Mouse (Mus musculus) spleen, postnatal 36 days (tissue): ENCODE results near the gene Zfp961.

ENCODE experiments used
- DNase-seq, 2 experiments: peaks; one replicate each; pipeline ENCODE4 v3.0.0; 2022; ENCODE audit warnings: low spot score in 2 of 2, mixed read lengths in 1 of 2

The Zfp961 gene

DNA sequence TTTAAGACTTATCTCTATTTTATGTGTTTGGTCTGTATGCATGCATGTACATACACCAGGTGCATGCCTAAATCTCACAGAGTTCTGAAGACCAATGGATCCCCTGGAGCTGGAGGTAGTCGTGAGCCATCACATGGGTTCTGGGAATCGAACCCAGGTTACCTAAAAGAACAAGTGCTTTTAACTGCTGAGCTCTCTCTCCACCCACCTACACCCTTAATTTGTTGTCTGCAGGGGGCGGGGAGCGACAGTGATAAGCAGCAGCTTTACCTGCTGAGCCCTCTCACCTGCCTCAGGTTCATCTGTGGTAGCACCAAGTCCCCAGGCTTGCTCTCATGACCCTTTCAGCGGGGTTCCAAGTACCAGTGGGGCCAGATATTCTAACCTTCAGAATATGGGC lies 11.0 kb downstream of the Zfp961 start:
- no peak for DNase-seq

DNA sequence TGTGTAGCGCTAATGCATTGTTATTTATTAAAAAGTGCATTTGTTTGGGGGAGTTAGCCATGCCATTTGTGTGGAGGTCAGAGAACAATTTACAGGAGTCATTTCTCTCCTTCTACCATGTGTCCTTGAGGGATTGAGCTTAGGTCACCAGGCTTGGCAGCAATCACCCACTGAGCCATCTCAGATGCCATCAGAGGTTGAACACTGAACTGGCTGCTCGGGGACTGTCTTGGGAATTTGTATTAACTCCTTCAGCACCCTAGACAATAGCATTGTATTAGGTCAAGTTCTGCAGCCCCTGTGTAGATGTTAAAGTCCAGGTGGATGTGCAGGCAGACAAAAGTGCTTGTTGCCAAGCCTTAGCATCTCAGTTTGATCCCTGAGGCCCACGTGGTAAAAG lies 13.2 kb downstream of the Zfp961 start:
- no peak for DNase-seq

DNA sequence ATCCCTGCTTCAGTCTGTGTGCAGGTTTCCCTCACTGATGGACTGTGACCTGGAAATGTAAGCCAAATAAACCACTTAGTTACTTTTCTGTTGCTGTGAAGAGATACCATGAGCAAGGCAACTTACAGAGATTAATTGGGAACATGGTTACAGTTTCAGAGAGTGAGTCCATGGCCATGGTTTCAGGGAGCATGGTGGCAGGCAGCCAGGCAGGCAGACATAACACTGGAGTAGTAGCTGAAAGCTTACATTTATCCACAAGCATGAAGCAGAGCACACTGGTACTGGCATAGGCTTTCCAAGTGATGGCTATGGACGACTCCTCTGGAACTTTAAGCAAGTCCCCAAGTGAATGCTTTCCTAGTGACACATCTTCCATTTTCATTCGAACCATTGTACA lies 14.3 kb downstream of the Zfp961 start:
- no peak for DNase-seq

DNA sequence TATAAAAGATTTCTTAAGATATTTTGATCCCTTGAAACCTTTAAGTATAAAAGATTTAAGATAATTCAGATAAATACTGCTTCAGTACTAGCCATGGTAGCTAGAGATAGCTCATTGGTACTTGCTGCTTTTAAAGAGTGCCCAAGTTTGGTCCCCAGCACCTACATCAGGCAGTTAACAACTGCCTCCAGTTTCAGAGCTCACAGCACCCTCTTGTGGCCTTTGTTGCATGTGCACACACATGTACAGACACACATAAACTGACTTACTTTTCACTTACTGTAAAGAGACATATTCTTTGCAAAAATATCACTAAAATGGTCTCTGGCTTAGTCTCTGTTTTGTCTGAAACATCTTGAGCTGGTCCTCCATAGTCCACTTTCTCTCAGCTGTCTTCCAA lies 15.6 kb downstream of the Zfp961 start:
- no peak for DNase-seq

DNA sequence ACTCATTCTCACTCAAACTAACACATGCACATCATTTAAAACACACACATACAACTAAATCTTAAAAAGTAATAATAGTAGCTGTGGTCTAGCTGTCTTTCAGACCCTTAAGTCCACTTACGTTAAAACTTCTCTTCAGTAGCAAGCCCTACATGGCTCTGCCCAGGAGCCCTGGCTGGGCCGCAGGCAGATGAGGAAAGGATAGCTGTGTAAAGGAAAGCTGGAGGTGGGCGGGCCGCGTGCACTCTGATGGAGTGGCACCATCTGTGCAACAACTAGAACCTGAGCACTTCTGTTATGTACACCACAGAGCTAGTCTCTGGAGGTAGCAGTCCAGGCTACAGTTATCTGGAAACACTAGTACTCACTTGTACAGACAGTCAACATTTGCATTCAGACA lies 16.4 kb downstream of the Zfp961 start:
- no peak for DNase-seq

DNA sequence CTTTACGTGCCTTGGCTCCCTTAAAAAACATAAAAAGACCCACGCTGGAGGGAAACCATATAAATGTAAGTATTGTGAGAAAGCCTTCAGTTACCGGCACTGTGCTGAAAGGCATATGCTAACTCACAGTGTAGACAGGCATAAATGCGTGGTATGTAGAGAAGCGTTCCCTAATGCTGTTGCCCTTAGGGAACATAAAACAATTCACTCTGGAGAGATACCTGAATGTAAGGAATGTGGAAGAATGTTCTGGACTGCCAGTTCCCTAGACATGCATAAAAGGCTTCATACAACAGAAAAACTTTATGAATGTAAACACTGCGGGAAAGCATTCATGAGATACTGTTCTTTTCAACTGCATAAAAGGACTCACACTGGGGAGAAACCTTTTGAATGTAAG lies 17.3 kb downstream of the Zfp961 start:
- DNase-seq, result no peak

DNA sequence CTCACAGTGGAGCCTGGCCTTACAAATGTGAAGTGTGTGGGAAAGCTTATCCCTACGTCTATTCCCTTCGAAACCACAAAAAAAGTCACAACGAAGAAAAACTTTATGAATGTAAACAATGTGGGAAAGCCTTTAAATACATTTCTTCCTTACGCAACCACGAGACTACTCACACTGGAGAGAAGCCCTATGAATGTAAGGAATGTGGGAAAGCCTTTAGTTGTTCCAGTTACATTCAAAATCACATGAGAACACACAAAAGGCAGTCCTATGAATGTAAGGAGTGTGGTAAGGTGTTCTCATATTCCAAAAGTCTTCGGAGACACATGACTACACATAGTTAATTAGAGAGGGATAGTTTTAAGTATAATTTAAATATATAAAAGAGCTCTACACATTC lies 17.8 kb downstream of the Zfp961 start:
- DNase-seq, result no peak

DNA sequence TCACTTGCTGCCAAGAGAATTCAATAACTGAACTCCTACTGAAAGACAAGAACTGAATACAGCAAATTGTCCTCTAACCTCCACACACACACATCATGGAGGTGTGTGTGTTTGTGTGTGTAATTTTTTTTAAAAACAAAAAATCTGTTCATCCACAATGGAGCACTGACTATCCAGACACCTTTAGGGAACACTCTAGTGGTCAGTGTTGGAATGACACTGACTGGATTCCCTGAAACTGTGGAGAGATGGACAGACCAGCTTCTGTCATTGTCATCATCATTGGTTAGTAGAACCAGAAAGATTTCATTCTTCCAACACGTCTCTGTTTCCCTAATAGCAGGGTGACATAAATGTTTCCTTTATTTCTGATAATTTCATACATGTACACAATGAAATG lies 21.1 kb downstream of the Zfp961 start:
- no peak for DNase-seq

DNA sequence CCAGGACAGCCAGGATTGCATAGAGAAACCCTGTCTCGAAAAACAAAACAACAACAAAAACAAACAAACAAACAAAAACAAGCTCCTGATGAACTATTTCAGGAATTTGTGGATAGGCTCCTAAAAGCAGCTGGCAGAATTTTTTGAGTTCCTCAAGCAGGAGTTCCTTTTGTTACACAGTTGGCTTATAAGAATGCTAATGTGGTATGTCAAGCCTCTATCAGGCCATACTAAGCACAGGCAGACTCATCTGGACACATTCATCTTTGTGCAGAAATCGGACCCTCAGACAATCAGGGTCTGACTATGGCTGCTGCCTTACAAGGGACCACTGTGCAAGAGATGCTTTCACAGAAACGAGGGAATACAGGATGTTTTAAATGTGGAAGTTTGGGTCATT lies 23.4 kb downstream of the Zfp961 start:
- no peak for DNase-seq

DNA sequence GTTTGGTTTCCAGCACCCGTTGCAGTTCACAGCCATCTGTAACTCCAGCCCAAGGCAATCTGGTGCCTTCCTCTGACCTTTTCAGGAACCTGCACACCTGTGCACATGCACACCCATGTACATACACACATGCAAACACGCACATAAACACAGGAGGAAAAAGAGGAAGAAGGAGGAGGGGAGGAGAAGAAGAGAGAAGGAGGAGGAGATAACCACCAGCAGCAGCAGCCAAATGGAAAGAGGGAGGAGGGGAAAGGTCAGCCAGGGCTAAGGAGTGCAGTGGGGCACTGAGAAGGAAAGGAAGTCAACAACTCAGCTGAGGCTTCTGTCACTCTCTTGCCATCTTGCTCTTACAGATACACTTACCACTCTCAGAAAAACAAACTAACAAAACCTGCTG lies 30.2 kb downstream of the Zfp961 start:
- peak; percentile 37 to 48 for DNase-seq

DNA sequence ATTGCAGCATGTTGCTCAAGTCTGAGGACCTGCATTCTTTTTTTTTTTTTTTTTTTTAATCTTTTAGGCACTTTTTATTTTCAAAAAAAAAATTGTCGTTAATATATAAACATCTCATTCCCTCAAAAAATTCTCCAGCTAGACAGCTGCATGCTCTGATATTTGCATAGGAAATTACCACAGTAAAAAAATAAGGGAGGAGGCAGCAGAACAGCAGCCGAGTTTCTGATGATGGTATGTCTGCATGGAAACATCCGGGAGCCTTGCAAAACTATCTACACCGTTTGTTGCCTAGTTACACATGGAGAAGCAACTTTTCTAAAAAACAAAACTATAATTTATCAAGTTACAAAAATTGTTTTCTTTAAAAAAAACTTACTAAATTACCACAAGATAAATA lies 30.6 kb downstream of the Zfp961 start:
- DNase-seq, result no peak

DNA sequence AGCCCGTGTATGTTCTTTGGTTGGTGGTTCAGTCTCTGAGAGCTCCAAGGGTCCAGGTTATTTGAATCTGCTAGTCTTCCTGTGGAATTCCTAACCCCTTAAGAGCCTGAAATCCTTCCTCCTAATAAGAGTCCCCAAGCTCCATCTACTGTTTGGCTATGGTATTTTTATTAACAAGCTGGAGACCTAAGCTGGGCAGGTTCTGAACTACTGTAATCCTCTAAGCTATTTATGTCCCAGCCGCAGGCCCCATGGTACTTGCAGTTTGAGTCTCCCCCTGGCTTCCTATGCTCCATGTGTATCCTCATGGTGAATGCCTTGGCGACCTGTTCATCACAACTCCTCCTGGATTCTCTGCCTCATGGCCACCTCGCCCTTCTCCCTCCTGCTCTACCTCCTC lies 33.8 kb downstream of the Zfp961 start:
- DNase-seq, result no peak

DNA sequence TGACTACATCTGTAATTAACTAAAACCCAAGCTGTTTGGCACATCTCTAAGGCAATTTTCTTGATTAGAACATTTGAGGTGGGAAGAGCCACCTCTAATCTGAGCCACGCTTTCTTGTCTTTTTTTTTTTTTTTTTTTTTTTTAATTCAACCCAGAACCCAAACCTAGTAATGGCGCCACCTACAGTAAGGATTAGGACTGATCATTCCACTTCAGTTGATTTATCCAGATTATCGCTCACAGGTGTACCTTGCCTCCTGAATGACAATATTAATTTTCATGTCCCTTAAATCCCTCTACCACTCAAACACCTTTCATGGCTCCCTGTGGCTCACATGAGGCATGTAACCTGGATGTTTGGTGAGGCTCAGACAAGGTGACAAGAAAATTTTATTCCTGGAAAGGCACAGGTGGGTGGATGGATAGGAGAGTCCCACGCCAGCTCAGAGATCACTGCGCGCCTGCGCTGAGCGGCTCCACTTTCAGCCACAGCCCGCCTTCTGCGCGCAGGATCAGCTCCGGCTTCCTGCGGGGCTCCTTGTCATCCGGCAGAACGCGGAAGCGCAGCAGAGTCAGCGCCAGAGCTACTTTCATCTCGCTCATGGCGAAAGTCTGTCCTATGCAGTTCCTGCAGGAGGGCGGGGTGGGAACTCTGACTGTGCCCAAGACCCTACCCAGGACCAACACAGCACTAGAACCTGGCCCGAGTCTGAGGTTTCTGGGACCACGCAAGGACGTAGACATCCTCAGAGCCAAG lies 37.5 kb downstream of the Zfp961 start:
- DNase-seq, result peak; percentile 57 to 59

DNA sequence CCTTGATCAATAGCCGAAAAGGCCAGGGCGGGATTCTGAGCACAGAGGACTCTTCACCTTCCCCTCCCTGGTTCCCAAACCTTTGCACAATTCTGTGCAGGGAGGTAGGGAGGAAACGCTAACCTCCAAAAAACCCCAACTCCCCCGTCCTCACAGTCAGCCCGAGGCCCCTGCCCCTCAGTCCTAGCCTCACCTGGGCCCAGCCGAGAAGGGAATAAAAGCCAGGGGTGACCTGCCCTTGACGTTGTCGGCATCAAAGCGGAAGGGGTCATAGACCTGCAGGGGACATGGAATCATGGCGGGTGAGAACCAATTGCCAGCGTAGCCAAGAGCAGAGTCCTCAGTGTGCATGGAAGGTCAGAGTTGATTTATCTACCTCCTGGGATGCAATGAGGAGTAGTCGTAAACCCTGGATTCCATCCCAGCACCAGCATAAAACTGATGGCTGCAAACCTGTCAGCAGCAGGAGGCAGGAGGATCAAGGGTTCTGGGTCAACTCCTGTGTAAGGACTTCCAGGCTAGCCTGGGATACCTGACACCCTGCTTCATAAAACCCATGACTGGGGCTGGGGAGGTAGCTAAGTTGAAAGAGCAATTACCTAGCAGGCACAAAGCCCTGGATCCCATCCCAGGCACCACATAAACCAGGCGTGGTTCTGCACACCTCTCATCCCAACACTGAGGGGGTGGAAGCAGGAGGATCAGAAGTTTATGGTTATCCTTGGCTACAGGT lies 38.2 kb downstream of the Zfp961 start:
- DNase-seq, result no peak

DNA sequence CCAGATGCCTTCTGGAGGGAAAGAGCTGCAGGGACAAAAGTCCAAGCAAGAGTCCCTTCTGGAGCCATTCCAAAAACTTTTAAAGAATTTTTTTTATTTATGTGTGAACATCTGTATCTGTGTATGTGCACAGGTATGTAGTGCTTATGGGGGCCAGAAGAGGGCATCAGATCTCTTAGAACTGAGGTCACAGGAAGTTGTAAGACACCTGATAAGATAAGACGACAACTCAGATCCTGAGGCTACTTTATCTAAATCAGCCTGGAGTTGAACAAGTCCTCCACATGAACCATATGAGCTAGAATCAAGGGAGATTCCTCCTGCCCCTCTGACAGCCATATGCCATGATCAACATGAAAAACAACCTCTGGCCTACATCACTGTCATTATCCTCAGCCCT lies 48.6 kb downstream of the Zfp961 start:
- no peak for DNase-seq

DNA sequence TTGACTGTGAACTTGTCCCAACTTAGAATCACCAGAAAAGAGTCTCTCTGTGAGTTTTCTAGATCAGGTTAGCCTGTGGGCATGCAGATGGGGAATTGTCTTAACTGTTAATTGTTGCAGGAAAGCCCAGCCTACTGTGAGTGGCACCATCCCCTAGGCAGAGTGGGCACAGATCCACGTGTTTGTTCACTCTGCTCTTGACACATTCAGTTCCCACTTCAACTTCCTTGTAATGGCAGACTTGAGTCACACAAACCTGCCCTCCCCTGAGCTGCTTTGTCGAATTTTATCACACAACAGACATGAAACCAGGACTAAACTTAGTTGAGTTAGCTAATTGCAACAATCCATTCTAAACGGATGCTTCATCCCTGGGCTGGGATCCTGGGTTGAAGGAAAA lies 49.4 kb downstream of the Zfp961 start:
- DNase-seq, result no peak

DNA sequence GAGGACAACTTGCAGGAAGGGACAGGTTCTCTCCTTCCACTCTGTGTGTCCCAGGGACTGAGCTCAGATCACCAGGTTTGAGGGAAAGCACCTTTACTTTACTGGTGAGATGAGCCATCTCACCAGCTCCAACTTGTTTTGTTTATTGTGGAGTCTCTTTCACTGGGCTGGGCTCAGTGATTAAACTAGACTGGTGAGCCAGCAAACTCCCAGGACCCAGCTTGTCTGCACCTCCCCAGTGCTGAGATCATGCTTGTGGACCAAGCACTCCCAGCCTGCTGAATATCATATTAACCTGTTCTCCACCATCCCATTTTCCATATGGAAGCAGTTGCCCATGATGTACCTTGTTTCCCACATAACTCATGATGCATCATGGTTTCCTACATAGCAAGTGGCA lies 52.1 kb downstream of the Zfp961 start:
- no peak for DNase-seq

DNA sequence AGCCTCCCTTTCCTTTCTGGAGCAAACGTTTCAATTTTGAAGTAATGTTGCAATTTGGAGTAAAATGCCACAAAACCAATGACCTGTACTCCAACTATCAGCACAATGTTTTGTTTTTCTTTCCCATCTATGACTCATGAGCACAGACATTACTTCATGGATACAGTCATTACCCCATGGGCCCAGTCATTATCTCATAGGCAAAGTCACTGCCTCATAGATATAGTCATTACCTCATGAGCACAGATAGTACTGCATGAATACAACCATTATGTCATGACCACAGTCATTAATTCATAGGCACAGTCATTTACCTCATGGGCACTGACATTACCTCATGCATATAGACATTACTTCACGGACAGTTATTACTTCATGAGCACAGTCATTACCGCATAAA lies 55.1 kb downstream of the Zfp961 start:
- DNase-seq, result no peak

DNA sequence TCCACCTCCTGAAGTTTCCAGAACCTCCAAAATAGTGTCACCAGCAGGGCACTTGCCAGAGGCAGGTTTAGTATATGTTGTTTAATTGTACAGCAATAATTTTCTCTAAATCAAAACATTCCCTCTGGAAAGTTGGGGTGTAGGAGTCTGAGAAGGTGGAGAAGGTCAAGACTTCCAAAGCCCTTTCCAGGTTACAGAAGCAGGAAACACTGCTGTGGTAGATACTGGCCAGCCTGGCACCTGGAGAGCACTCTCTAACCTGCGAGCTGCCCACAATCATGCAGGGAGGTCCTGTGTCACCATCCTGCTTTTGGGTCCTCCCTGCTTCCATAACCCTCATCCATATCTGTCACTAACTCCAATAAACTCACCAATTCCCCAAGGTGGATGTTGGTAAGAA lies 55.9 kb downstream of the Zfp961 start:
- no peak for DNase-seq

DNA sequence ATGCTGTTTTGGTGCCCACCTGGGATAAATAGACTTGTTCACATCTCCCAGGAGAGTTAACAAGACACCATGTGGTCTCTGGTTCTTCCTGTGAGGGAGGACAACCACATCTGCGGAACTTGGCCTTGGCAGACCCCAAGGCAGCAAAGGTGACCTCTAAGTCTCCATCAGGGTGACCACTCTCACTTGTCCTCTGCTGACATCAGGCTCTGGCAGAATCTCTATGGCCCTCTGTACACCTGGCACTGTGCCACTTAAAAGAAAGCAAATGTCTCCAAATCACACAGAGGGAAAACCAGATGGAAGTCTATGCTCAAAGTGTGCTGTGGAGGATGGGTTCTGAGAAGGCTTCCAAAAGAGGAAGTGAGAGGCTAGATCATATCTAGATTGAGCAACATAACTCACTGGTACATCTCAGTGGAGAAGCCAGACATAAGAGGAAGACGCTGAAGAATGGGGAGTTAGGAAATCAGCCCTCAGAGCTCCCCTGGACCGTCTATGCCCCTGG lies 57.4 kb downstream of the Zfp961 start:
- peak; percentile 75 to 79 for DNase-seq

DNA sequence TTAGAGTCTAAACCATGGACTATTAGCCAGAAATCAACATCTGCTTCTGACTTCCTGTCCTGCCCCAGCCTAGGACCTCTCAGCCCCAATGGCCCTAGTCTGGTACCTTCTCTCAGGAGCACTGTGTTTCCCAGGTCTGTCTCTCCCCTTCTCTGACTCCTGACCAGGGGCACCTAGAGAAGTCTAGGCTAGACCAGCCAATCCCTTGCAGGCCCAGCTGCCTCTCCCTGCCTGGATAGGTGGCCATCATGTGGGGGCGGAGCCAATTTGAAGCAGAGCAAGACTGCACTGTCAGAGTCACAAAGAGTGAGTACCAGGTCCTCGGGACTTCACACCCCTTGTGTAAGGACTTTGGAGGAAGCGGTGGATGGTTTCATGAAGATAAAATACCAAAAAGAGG lies 58.6 kb downstream of the Zfp961 start, which contains the start of gene Cyp4f18:
Cyp4f18 (minus strand) TSS at position 154 of the 400 bp plus-strand sequence.
- peak; percentile 84 to 86 for DNase-seq

DNA sequence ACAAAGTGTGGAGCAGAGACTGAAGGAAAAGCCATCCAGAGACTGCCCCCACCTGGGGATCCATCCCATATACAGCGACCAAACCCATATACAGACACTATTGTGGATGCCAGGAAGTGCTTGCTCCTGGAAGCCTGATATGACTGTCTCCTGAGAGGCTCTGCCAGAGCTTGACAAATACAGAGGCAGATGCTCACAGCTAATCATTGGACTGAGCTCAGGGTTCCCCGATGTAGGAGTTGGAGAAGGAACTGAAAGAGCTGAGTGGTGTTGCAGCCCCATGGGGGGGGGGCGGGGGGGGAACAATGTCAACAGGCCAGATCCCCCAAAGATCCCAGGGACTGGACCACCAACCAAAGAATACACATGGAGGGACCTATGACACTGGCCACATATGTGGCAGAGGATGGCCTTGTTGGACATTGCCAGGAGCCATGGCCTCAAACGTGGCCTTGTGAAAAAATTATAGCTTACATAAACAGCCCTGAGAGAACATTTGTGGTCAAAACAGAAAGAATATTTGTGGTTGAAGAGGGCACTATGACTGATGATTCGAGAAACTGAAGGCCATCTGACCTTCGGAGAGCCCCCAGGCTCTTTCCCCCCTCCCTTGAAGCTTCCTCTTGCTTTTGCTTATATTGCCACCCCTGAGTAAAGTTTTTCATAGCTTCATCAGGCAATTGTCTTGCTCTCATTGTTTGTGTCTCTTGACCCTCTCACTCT lies 62.8 kb downstream of the Zfp961 start:
- DNase-seq, result peak; percentile 63 to 69

DNA sequence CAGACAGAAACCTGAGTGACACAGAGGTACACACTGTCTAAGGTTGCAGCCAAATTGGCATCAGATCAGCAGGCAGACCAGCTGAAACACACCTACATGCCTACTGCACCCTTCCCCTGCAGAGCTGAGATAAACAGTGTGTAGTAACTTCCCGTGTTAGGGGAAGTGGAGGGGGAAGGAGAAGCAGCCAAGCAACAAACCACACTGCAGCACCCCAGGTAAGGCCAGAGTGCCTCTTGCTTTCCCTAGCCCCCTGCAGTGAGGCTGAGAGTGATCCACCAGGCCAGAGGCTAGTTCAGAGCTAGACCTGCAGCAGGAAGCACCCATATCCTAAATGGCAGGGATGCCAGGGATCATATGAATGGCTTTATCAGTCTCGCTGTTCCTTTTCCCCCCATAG lies 66.5 kb downstream of the Zfp961 start:
- peak; percentile 87 to 88 for DNase-seq
